Mouse (Mus musculus) heart, postnatal 10 days (tissue): ENCODE measurements around the gene Slco2b1. TPM values are rescaled to one million over a fixed set of nuclear protein-coding genes. Genes with fewer than 3 reads are reported as not detected.

ENCODE experiments used
- DNase-seq, 2 experiments: peaks; one replicate each; pipeline ENCODE4 v3.0.0; 2021
- intact Hi-C: fragments of 180-260 bp; cut with DNase I; formaldehyde crosslinking; loops from one replicate; pipeline ENCODE4 v1.15.1; 2025
- total RNA-seq, 2 experiments: library from RNA; stranded (reverse); gene quantifications; 2 replicates each; pipeline ENCODE4 v1.2.3; 2021

Gene Slco2b1
- total RNA-seq, 2 experiments from 2014 or later = 8.0 to 8.7 TPM

DNA sequence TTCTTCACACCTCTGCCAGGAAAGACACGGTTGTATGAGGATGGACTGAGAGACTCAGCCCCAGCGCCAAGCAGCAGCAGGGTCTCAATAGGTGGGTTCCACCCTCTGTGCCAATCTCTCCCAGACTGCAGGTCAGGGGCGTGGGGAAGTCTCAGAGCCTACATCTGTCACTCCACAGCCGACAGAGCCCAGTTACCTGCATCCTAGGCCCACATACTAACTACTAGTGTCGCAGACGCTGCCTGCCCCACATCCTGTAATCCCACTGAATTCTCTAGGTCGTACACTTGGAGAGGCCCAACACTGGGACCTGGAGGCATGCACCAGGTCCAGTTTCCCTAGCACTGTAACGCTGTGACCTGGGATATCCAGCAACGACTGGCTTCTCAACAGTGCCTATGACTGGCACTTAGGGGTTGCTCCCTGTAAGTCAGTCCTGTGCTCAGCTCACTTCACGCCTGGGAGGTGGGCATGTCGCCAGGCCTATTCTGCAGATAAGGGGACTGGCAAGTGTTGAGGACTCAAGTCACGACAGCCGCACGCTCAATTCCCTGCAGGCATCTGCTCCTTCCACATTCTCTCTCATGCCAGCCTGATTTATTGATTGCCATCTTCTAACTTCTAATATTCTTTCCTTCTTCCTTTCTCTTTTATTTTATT lies 49.4 kb downstream of the Slco2b1 start:
- peak; percentile 56 to 62 for DNase-seq
- intact Hi-C loops = loop anchor here (5.0 kb wide), 1 partner anchor 34 kb away; the partner anchor contains the start of gene Tpbgl

DNA sequence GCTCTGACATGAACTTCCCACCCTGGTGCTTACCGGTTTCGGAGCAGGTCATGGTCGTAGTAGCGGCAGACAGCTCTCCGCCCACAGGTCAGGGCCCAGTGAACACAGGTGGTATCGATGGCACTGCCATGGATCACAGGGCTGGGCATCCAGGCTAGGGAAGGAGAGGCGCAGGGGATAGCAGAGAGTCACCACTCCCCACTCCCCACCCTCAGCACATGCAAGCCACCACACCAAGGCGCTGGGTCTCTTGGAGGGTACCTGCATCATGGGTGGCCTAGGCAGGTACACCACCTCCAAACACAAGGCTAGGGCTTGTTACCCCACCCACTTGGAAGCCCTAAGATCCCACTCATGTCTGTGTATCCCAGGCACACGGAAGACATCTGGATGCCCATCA lies 50.1 kb downstream of the Slco2b1 start:
- intact Hi-C loops = loop anchor here (5.0 kb wide), 1 partner anchor 34 kb away; the partner anchor contains the start of gene Tpbgl
- no peak for DNase-seq

- DNase-seq = peak; percentile 86 to 94
- intact Hi-C loops = loop anchor here (1.0 to 5.0 kb wide), 4 partner anchors 32 to 217 kb away; partner anchors contain the start of genes Slco2b1 and Tpbgl
Measured at GRCm38 (mm10) chr7:99659379-99660029, 51.6 kb downstream of the Slco2b1 start.

DNA sequence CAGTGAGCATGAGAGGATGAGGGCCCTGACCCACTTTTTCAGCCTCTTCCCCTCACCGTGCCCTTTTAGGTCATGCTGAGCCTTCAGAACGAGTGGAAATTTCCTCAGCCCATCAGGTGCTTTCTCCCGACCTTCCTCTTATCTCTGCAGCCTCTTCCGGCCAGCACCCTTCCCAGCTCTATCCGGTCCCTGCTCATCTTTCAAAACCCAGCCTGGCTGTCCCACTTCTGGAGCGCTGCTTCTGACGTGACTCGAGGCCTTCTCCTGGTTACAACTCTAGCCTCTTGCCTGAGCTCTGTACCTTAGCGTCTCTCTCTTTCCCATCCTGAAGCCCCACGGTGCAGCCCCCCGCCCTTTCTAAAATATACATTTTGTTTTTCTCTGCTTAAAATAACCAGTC lies 56.9 kb downstream of the Slco2b1 start:
- intact Hi-C loops = no loop called here
- DNase-seq = no peak

DNA sequence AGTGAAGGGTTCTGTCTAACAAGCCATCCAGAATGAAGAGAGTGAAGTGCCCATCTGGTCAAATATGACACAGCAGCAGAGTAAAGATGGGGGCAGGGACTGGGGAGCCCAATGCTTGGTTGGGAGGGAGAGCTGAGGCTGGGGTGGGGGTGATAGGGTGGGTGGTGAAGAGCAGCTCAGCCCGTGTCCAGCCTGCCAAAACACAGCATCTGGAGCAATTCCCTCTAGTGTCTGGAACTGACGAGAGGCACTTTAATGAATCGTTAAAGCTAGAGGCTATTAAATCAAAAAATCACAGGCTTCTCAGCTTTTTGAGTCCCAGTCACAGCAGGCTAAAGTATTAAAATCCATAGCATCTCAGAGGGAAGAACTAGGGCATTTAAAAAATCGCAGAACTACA lies 61.6 kb downstream of the Slco2b1 start:
- intact Hi-C loops = loop anchor here (2.0 kb wide), 1 partner anchor 17 kb away; no protein-coding TSS in a partner anchor
- DNase-seq = no peak

DNA sequence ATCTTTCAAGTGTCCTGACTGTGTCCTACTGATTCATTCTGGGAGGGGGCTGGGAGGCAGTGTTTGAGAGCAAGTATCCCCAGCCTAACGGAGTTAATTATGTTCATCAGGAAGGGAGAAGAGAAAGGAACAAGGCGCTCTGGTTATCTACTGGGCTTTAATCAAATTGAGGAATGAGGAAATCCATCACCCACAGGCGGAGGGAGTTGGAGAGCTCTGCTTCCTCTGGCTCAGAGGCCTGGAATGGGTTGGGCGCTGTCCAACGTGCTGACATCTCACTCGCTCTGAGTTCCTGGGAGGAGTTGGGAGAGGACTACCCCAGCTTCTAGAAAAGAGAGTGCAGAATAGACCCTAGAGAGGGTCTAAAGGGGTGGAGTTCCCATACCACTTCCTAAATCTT lies 62.5 kb downstream of the Slco2b1 start:
- intact Hi-C loops = loop anchor here (2.0 kb wide), 1 partner anchor 16 kb away; no protein-coding TSS in a partner anchor
- DNase-seq = peak; percentile 77 to 86

DNA sequence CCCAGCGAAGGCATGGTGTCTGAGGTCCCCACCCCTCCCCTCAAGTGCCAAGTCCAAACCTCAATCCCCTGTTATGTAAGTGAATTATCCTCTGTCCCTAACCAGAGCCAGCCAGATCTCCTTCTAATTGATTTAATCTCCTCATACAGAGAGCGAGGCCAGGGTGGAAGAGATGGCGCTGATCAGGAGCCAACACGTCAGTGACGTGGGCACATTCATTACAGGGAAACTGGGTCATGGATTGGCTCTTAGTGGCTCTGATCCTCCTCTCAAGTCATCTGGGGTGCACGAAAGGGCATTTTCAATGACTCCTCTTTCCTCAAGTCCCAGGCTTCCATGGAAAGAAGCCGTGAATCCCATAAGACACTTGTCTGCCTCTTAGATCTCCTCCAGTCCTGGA lies 66.4 kb downstream of the Slco2b1 start:
- no peak for DNase-seq
- intact Hi-C loops = no loop called here

DNA sequence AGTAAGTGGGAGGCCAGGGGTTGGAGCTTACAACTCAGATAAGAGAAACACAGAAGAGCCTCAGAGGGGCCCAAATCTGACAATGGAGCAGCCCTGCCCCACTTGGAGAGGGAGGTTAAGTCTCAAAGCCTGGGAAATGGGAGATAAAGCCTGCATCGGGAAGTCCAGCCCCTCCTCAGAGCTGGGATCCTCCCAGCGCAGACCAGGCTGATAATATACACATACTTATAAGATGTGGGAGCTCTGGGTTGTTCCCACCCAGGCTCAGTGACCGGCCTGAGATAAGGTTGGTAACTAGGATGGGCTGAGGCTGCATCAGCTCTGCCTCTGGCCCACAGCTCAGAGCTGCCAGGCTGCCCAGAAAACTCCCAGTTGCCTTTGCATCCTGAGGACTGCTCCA lies 69.1 kb downstream of the Slco2b1 start:
- intact Hi-C loops = no loop called here
- DNase-seq = no peak

DNA sequence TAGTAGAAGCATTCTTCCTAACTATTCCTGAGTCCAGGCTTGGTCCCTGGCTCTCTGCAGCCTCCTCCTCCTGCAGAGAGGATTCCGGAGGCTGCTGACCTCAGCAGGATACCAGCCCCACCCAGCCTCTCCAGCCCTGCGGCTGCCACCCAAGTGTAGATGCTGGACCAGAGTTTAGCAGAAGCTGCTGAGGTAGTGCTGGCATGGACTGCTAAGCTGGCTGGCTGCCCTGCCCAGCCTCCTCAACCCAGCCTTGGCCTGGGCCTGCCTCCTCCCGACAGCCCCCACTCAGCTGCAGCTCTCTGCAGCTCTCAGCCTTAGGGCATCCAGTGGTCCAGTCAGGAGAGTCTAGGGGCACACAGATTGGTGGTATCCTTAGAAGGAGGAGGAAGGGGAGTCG lies 69.9 kb downstream of the Slco2b1 start:
- DNase-seq = peak in 1 of 2 experiments; percentile 21
- intact Hi-C loops = no loop called here

- intact Hi-C loops = loop anchor here (2.0 kb wide), 1 partner anchor 15 kb away; no protein-coding TSS in a partner anchor
- peak in 1 of 2 experiments; percentile 9 for DNase-seq
Measured at GRCm38 (mm10) chr7:99633966-99634665, 77.0 kb downstream of the Slco2b1 start.

DNA sequence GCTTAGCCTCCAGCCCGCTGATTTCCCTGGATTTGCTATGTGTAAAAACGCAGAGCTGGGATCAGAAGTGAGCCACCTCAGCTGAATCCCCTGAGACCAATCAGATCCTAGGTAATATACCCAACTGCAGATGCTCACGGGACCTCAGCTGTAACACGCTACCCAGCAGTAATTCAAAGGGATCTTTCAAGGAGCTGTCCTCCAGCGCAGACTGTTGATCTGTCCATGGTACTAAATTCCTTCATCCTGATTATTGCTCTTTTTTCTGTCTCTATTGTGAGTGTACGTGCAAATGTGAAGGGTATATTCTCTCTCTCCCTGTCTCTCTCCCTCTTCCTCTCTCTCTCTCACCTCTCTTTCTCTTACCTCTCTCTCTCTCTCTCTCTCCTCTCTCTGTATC lies 78.9 kb downstream of the Slco2b1 start:
- intact Hi-C loops = loop anchor here (2.0 kb wide), 1 partner anchor 17 kb away; no protein-coding TSS in a partner anchor
- DNase-seq = peak in 1 of 2 experiments; percentile 24

DNA sequence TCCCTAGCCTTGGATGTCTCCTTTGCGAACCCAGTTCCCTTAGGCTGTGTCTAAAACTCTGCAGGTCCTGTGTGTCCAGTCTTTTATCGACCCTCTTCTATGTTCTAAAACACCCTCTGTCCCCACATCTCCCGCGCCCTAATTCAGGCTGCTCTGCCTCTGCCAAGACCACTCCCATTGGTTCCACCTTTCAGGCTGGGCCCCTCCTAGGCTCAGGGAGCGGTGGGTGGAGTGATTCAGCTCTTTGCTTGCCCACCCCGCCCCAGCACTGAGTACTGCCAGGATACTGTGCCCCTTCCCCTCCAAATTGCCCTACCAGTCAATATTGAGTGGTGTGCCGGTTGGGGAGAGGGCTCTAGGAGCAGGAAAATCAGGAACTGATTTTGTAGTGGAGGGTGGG lies 83.8 kb downstream of the Slco2b1 start:
- DNase-seq = no peak
- intact Hi-C loops = loop anchor here (5.0 kb wide), 1 partner anchor 35 kb away; no protein-coding TSS in a partner anchor

- intact Hi-C loops = loop anchor here (5.0 kb wide), 1 partner anchor 36 kb away; no protein-coding TSS in a partner anchor
Measured at GRCm38 (mm10) chr7:99626376-99627270, 84.5 kb downstream of the Slco2b1 start, which contains the start of gene Tpbgl. Tpbgl (minus strand) TSS chr7:99627103.

GRCm38 (mm10) chr7:99625722-99626375 lies 85.3 kb downstream of the Slco2b1 start:
- intact Hi-C loops = loop anchor here (1.0 to 5.0 kb wide), 4 partner anchors 36 to 251 kb away; no protein-coding TSS in a partner anchor

More at GRCm38 (mm10) chr7:99626376-99627270, 84.5 kb downstream of the Slco2b1 start, which contains the start of gene Tpbgl:
- peak; percentile 56 to 65 for DNase-seq

GRCm38 (mm10) chr7:99618860-99619259 lies 92.3 kb downstream of the Slco2b1 start:
- intact Hi-C loops = loop anchor here (1.0 kb wide), 1 partner anchor 179 kb away; no protein-coding TSS in a partner anchor
- peak; percentile 29 to 53 for DNase-seq

More at GRCm38 (mm10) chr7:99625722-99626375, 85.3 kb downstream of the Slco2b1 start:
- peak; percentile 92 to 93 for DNase-seq

GRCm38 (mm10) chr7:99618264-99618663 lies 92.9 kb downstream of the Slco2b1 start:
- DNase-seq = no peak
- intact Hi-C loops = no loop called here
